Mouse (Mus musculus) adrenal gland, adult 2 months (tissue): ENCODE measurements around the gene Tedc2. TPM values are rescaled to one million over a fixed set of nuclear protein-coding genes. Genes with fewer than 3 reads are reported as not detected.
A peak's percentile ranks its signal among the peaks of the same experiment; 100 is the strongest.

Experiments
- DNase-seq: peaks from one replicate; pipeline ENCODE4 v3.0.0; 2021
- polyA plus RNA-seq: library from polyadenylated mRNA; depleted of rRNA; stranded (reverse); fragments of >200 nt; gene quantifications from 2 replicates; pipeline ENCODE4 v1.2.3, GENCODE M21; 2012
- total RNA-seq, 2 experiments: library from RNA; stranded (reverse); gene quantifications; 2 replicates each; pipeline ENCODE4 v1.2.3; 2021

The Tedc2 gene
- total and polyA plus RNA-seq, 3 experiments: 7.0 to 7.8 (median 7.6) TPM

GRCm38 (mm10) chr17:24212441-24213018 is 8.1 kb downstream of the Tedc2 start:
- no peak for DNase-seq

GRCm38 (mm10) chr17:24211631-24212440 is 8.8 kb downstream of the Tedc2 start:
- DNase-seq: peak; percentile 81

GRCm38 (mm10) chr17:24210591-24210990 is 10.1 kb downstream of the Tedc2 start:
- DNase-seq: no peak

- DNase-seq: no peak
Observed at GRCm38 (mm10) chr17:24209916-24210240, 10.8 kb downstream of the Tedc2 start.

GRCm38 (mm10) chr17:24209043-24209915 is 11.4 kb downstream of the Tedc2 start, which contains the start of gene Ntn3:
TSS of gene Ntn3 (minus strand) at chr17:24209531.
- DNase-seq: peak; percentile 74

- no peak for DNase-seq
Observed at GRCm38 (mm10) chr17:24208641-24209042, 12.0 kb downstream of the Tedc2 start.

GRCm38 (mm10) chr17:24207768-24208640 is 12.6 kb downstream of the Tedc2 start:
- DNase-seq: no peak

GRCm38 (mm10) chr17:24206451-24207351 is 13.9 kb downstream of the Tedc2 start:
- DNase-seq: peak; percentile 76

- no peak for DNase-seq
Observed at GRCm38 (mm10) chr17:24205908-24206361, 14.7 kb downstream of the Tedc2 start.

GRCm38 (mm10) chr17:24205284-24205888 is 15.3 kb downstream of the Tedc2 start, which contains the start of gene Tbc1d24:
TSS of gene Tbc1d24 (minus strand) at chr17:24205562.
- DNase-seq: peak; percentile 97

- DNase-seq: peak; percentile 53
Observed at GRCm38 (mm10) chr17:24204846-24205245, 15.8 kb downstream of the Tedc2 start.

- DNase-seq: peak; percentile 47
Observed at GRCm38 (mm10) chr17:24203611-24204534, 16.8 kb downstream of the Tedc2 start.

- no peak for DNase-seq
Observed at GRCm38 (mm10) chr17:24203068-24203467, 17.6 kb downstream of the Tedc2 start.

GRCm38 (mm10) chr17:24201092-24201491 is 19.6 kb downstream of the Tedc2 start:
- DNase-seq: no peak

GRCm38 (mm10) chr17:24199741-24200140 is 20.9 kb downstream of the Tedc2 start:
- no peak for DNase-seq

GRCm38 (mm10) chr17:24199252-24199651 is 21.4 kb downstream of the Tedc2 start:
- DNase-seq: no peak

- DNase-seq: no peak
Observed at GRCm38 (mm10) chr17:24197032-24197824, 23.4 kb downstream of the Tedc2 start.

- no peak for DNase-seq
Observed at GRCm38 (mm10) chr17:24195349-24195748, 25.3 kb downstream of the Tedc2 start.
